Mouse (Mus musculus): Measurements from ENCODE around the gene Naip2. TPM values are rescaled to one million over a fixed set of nuclear protein-coding genes. Genes with fewer than 3 reads are reported as not detected.
A peak's percentile ranks its signal among the peaks of the same experiment; 100 is the strongest.
"Not testable (repeated sequence)": the region's sequence is repeated elsewhere in the genome, so short reads cannot be mapped to it uniquely, and the experiment has no call there.

Naip2 gene
- polyA plus RNA-seq, 1 experiment from 2014 or later = 1.8 TPM

DNA sequence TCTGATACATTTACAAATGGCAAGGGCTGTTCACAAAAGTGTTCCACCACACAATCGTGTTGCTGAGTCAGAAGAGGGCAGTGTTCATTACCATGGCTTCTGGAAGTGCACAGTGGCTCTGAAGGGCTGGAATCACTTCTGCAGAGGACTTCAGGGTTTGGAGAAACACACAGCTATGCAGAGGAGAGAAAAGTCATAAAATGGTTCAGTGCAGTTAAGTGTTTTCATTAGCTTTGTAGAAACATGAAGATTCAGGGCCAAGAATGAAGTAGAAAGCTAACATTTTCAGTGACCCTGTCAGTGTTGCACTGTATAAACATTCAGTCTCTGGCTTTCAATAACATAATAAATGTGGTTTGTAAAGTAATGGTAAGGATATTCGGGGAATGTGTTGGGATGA is 35.5 kb downstream of the Naip2 start:
- ATAC-seq (ENCODE audit: insufficient read depth); H3K27me3 ChIP-seq; H3K9ac ChIP-seq; H3K4me2 ChIP-seq; H3K4me3 ChIP-seq (replicated peaks); H3K27ac ChIP-seq (replicated peaks); H3K9me3 ChIP-seq (replicated peaks); H3K36me3 ChIP-seq (replicated peaks); H3K4me1 ChIP-seq (replicated peaks): not testable (repeated sequence)
- WGBS (ENCODE audit: insufficient replicate concordance) = 43% methylated on average over 2 of the region's 2 CpGs

GRCm38 (mm10) chr13:100162467-100162866 is 39.4 kb downstream of the Naip2 start:
- H3K4me3 ChIP-seq (replicated peaks); H3K36me3 ChIP-seq (replicated peaks); H3K4me2 ChIP-seq; H3K4me1 ChIP-seq (replicated peaks); H3K9me3 ChIP-seq (replicated peaks); H3K9ac ChIP-seq; ATAC-seq (ENCODE audit: insufficient read depth); H3K27me3 ChIP-seq; H3K27ac ChIP-seq (replicated peaks): not testable (repeated sequence)

DNA sequence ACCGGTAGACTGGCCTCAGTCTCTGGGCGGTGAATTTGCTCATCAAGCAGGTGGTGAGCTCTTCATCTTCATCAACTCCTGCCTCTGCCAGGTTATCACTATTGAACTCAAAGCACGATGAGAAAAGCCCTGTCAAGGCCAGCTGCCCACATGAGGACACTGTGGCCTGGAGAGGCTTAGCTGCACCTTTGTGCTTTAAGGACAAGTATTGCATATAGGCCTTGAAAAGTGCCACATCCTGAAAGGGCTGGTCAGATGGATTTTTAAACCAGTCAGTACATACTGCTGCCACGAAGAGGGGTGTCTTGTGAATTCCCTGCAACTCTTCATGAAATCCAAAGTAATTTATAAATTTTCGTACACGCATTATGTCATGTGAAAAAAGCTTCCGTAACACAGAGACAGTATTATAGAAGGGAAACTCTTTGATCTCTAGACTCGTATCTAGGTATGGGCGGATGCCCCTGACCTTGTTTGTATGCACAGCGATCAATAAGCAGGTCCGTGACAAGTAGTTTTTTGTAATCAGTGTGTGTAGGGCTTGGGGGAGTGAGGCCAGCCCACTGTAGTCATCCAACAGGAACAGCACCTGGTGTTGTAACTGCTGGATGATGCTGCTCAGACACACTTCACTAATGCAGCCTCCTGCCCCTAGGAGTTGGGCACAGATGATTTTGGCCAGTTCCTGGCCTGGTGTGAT is 40.6 kb downstream of the Naip2 start:
- H3K36me3 ChIP-seq (replicated peaks); H3K4me3 ChIP-seq (replicated peaks); H3K27ac ChIP-seq (replicated peaks); H3K4me1 ChIP-seq (replicated peaks); H3K9ac ChIP-seq; H3K27me3 ChIP-seq; H3K9me3 ChIP-seq (replicated peaks); H3K4me2 ChIP-seq; ATAC-seq (ENCODE audit: insufficient read depth): not testable (repeated sequence)
- WGBS (ENCODE audit: insufficient replicate concordance) = 71% methylated on average over 11 of the region's 11 CpGs

- 63% methylated on average over 3 of the region's 3 CpGs for WGBS (ENCODE audit: insufficient replicate concordance)
- Histone ChIP-seq H3K4me2 (no peak overlapping the region), H3K9me3 (replicated peaks) (no peaks in the 10 kb centered on the region), H3K27ac (replicated peaks) (no peak overlapping the region), H3K9ac (no peak overlapping the region), H3K36me3 (replicated peaks) (no peaks in the 10 kb centered on the region), H3K4me1 (replicated peaks) (peaks cover 8% of the 10 kb centered on the region; the same call in 1 of the 2 replicates), H3K27me3 (no peaks in the 10 kb centered on the region), H3K4me3 (replicated peaks) (no peak overlapping the region)
- ATAC-seq (ENCODE audit: insufficient read depth) = no peak
These were observed 45.3 kb downstream of the Naip2 start for GRCm38 (mm10) chr13:100156624-100157023.

- H3K27me3 ChIP-seq = no peaks in the 10 kb centered on the region
- no peaks in the 10 kb centered on the region for H3K9me3 ChIP-seq (replicated peaks)
- H3K4me1 ChIP-seq (replicated peaks) = peaks cover 8% of the 10 kb centered on the region; the same call in 1 of the 2 replicates
- ATAC-seq (ENCODE audit: insufficient read depth) = no peak
- WGBS (ENCODE audit: insufficient replicate concordance) = 40% methylated on average over 1 of the region's 1 CpGs
- no peak overlapping the region for H3K4me2 ChIP-seq
- H3K4me3 ChIP-seq (replicated peaks) = no peak overlapping the region
- H3K9ac ChIP-seq = no peak overlapping the region
- H3K36me3 ChIP-seq (replicated peaks) = no peaks in the 10 kb centered on the region
- no peak overlapping the region for H3K27ac ChIP-seq (replicated peaks)
These were observed 49.2 kb downstream of the Naip2 start for GRCm38 (mm10) chr13:100152659-100153058.

GRCm38 (mm10) chr13:100141646-100142314 is 60.1 kb downstream of the Naip2 start:
- H3K36me3 ChIP-seq (replicated peaks) = peaks cover 26% of the 10 kb centered on the region
- H3K9ac ChIP-seq = no peak overlapping the region
- H3K9me3 ChIP-seq (replicated peaks) = no peaks in the 10 kb centered on the region
- no peak overlapping the region for H3K27ac ChIP-seq (replicated peaks)
- no peaks in the 10 kb centered on the region for H3K4me1 ChIP-seq (replicated peaks)
- H3K27me3 ChIP-seq = no peaks in the 10 kb centered on the region
- ATAC-seq (ENCODE audit: insufficient read depth) = no peak
- no peak overlapping the region for H3K4me3 ChIP-seq (replicated peaks)
- WGBS (ENCODE audit: insufficient replicate concordance) = 63% methylated on average over 8 of the region's 8 CpGs
- no peak overlapping the region for H3K4me2 ChIP-seq

GRCm38 (mm10) chr13:100125258-100125643 is 76.6 kb downstream of the Naip2 start:
- ATAC-seq (ENCODE audit: insufficient read depth) = 0 out of 2 replicates have a peak, but pooled peaks have one; percentile 22
- Histone ChIP-seq H3K4me3 (replicated peaks) (peak overlapping the region; percentile 95), H3K4me1 (replicated peaks) (peaks cover 15% of the 10 kb centered on the region), H3K27me3 (0 out of 2 replicates have a peak, but pooled peaks cover 3% of the 10 kb centered on the region), H3K9me3 (replicated peaks) (no peaks in the 10 kb centered on the region), H3K9ac (peak overlapping the region; percentile 81), H3K27ac (replicated peaks) (0 out of 2 replicates have a peak overlapping the region, but pooled peaks have one; percentile 53), H3K4me2 (peak overlapping the region; percentile 80), H3K36me3 (replicated peaks) (peaks cover 31% of the 10 kb centered on the region)
- 2% methylated on average over 10 of the region's 10 CpGs for WGBS (ENCODE audit: insufficient replicate concordance)

- Histone ChIP-seq H3K9me3 (replicated peaks) (no peaks in the 10 kb centered on the region), H3K4me1 (replicated peaks) (peaks cover 15% of the 10 kb centered on the region), H3K4me3 (replicated peaks) (peak within 1 kb of the TSS; percentile 95), H3K27ac (replicated peaks) (peak within 1 kb of the TSS; percentile 53; the same call in 1 of the 2 replicates), H3K4me2 (peak within 1 kb of the TSS; percentile 80), H3K27me3 (0 out of 2 replicates have a peak, but pooled peaks cover 3% of the 10 kb centered on the region), H3K36me3 (replicated peaks) (peaks cover 28% of the 10 kb centered on the region), H3K9ac (peak within 1 kb of the TSS; percentile 81)
- peak; percentile 95 for ATAC-seq (ENCODE audit: insufficient read depth)
- 4% methylated on average over 42 of the region's 42 CpGs for WGBS (ENCODE audit: insufficient replicate concordance)
These were observed 77.3 kb downstream of the Naip2 start, which contains the start of gene Smn1 for GRCm38 (mm10) chr13:100124423-100125257. Gene Smn1, plus strand, starts transcription at chr13:100124852.

DNA sequence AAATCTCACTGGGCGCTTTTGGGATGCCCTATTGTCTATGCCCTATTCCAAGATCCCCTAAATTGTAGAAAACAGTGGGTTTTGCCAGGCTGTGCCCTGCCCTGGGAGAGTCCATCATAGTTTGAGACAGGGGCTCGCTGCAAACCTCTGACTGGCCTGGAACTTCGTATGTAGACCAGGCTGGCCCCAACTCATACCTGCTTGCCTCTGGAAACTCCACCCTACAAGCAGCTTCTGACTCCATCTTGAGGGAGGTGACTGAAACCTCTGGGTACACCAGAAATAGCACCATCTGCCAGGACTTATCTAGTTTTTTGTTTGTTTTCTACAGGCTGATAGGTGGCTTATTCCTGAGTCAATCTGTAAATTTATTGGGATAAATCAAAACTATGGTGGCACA is 77.9 kb downstream of the Naip2 start:
- peak overlapping the region; percentile 95 for H3K4me3 ChIP-seq (replicated peaks)
- H3K4me1 ChIP-seq (replicated peaks) = peaks cover 15% of the 10 kb centered on the region
- H3K4me2 ChIP-seq = peak overlapping the region; percentile 80
- no peak for ATAC-seq (ENCODE audit: insufficient read depth)
- no peak overlapping the region for H3K27ac ChIP-seq (replicated peaks)
- 69% methylated on average over 3 of the region's 3 CpGs for WGBS (ENCODE audit: insufficient replicate concordance)
- no peaks in the 10 kb centered on the region for H3K9me3 ChIP-seq (replicated peaks)
- peaks cover 23% of the 10 kb centered on the region for H3K36me3 ChIP-seq (replicated peaks)
- H3K27me3 ChIP-seq = 0 out of 2 replicates have a peak, but pooled peaks cover 3% of the 10 kb centered on the region
- no peak overlapping the region for H3K9ac ChIP-seq

- no peak for ATAC-seq (ENCODE audit: insufficient read depth)
- H3K4me2 ChIP-seq = no peak overlapping the region
- H3K27ac ChIP-seq (replicated peaks) = no peak overlapping the region
- H3K9me3 ChIP-seq (replicated peaks) = no peaks in the 10 kb centered on the region
- 33% methylated on average over 5 of the region's 5 CpGs for WGBS (ENCODE audit: insufficient replicate concordance)
- H3K4me1 ChIP-seq (replicated peaks) = peaks cover 17% of the 10 kb centered on the region
- no peaks in the 10 kb centered on the region for H3K36me3 ChIP-seq (replicated peaks)
- H3K4me3 ChIP-seq (replicated peaks) = no peak overlapping the region
- H3K27me3 ChIP-seq = peaks cover 6% of the 10 kb centered on the region; the same call in 1 of the 2 replicates
- H3K9ac ChIP-seq = no peak overlapping the region
These were observed 89.5 kb downstream of the Naip2 start for GRCm38 (mm10) chr13:100112218-100112972.
